Mouse (Mus musculus): ENCODE data around the gene Cacna2d4. TPM values are rescaled to one million over a fixed set of nuclear protein-coding genes. Genes with fewer than 3 reads are reported as not detected.
"Not testable (repeated sequence)": the region's sequence is repeated elsewhere in the genome, so short reads cannot be mapped to it uniquely, and the experiment has no call there.

Gene Cacna2d4
- polyA plus RNA-seq, 1 experiment from 2014 or later = 0.11 TPM

GRCm38 (mm10) chr6:119346257-119346656 lies 109.9 kb downstream of the Cacna2d4 start:
- ATAC-seq (ENCODE audit: insufficient number of reproducible peaks, low FRiP score, low TSS enrichment, low read depth) = no peak
- no peak overlapping the region for H3K9ac ChIP-seq
- H3K27me3 ChIP-seq = no peaks in the 10 kb centered on the region
- WGBS = 51% methylated on average over 10 of the region's 10 CpGs
- H3K4me1 ChIP-seq = no peaks in the 10 kb centered on the region
- H3K9me3 ChIP-seq (replicated peaks) = no peaks in the 10 kb centered on the region
- H3K36me3 ChIP-seq = no peaks in the 10 kb centered on the region
- H3K4me2 ChIP-seq (replicated peaks) = no peak overlapping the region
- H3K27ac ChIP-seq (replicated peaks) = no peak overlapping the region
- no peak overlapping the region for H3K4me3 ChIP-seq (replicated peaks)

- Histone ChIP-seq H3K4me3 (replicated peaks) (no peak overlapping the region), H3K27me3 (no peaks in the 10 kb centered on the region), H3K9me3 (replicated peaks) (no peaks in the 10 kb centered on the region), H3K9ac (no peak overlapping the region), H3K27ac (replicated peaks) (no peak overlapping the region), H3K4me2 (replicated peaks) (no peak overlapping the region), H3K4me1 (no peaks in the 10 kb centered on the region), H3K36me3 (0 out of 2 replicates have a peak, but pooled peaks cover 3% of the 10 kb centered on the region)
- no peak for ATAC-seq (ENCODE audit: insufficient number of reproducible peaks, low FRiP score, low TSS enrichment, low read depth)
- 80% methylated on average over 5 of the region's 5 CpGs for WGBS
Observed at GRCm38 (mm10) chr6:119347813-119348212, 111.5 kb downstream of the Cacna2d4 start.

- 0% methylated on average over 1 of the region's 1 CpGs for WGBS
- Histone ChIP-seq H3K27ac (replicated peaks) (no peak overlapping the region), H3K4me3 (replicated peaks) (no peak overlapping the region), H3K4me1 (no peaks in the 10 kb centered on the region), H3K9ac (no peak overlapping the region), H3K9me3 (replicated peaks) (no peaks in the 10 kb centered on the region), H3K27me3 (no peaks in the 10 kb centered on the region), H3K4me2 (replicated peaks) (no peak overlapping the region), H3K36me3 (peaks cover 6% of the 10 kb centered on the region)
- ATAC-seq (ENCODE audit: insufficient number of reproducible peaks, low FRiP score, low TSS enrichment, low read depth) = no peak
Observed at GRCm38 (mm10) chr6:119348234-119348633, 111.9 kb downstream of the Cacna2d4 start.

GRCm38 (mm10) chr6:119350703-119351198 lies 114.4 kb downstream of the Cacna2d4 start:
- Histone ChIP-seq H3K4me1 (no peaks in the 10 kb centered on the region), H3K4me2 (replicated peaks) (no peak overlapping the region), H3K9me3 (replicated peaks) (no peaks in the 10 kb centered on the region), H3K9ac (no peak overlapping the region), H3K27ac (replicated peaks) (no peak overlapping the region), H3K36me3 (peaks cover 27% of the 10 kb centered on the region), H3K4me3 (replicated peaks) (no peak overlapping the region), H3K27me3 (no peaks in the 10 kb centered on the region)
- 87% methylated on average over 9 of the region's 9 CpGs for WGBS
- no peak for ATAC-seq (ENCODE audit: insufficient number of reproducible peaks, low FRiP score, low TSS enrichment, low read depth)

GRCm38 (mm10) chr6:119351656-119352055 lies 115.3 kb downstream of the Cacna2d4 start:
- Histone ChIP-seq H3K9me3 (replicated peaks) (no peaks in the 10 kb centered on the region), H3K4me2 (replicated peaks) (no peak overlapping the region), H3K27ac (replicated peaks) (no peak overlapping the region), H3K4me3 (replicated peaks) (no peak overlapping the region), H3K9ac (no peak overlapping the region), H3K4me1 (no peaks in the 10 kb centered on the region), H3K27me3 (no peaks in the 10 kb centered on the region), H3K36me3 (peaks cover 36% of the 10 kb centered on the region)
- 83% methylated on average over 8 of the region's 8 CpGs for WGBS
- no peak for ATAC-seq (ENCODE audit: insufficient number of reproducible peaks, low FRiP score, low TSS enrichment, low read depth)

- no peak for ATAC-seq (ENCODE audit: insufficient number of reproducible peaks, low FRiP score, low TSS enrichment, low read depth)
- Histone ChIP-seq H3K9ac (no peak overlapping the region), H3K4me3 (replicated peaks) (no peak overlapping the region), H3K27ac (replicated peaks) (no peak overlapping the region), H3K36me3 (peaks cover 43% of the 10 kb centered on the region), H3K9me3 (replicated peaks) (no peaks in the 10 kb centered on the region), H3K27me3 (no peaks in the 10 kb centered on the region), H3K4me1 (no peaks in the 10 kb centered on the region), H3K4me2 (replicated peaks) (no peak overlapping the region)
- 80% methylated on average over 6 of the region's 6 CpGs for WGBS
Observed at GRCm38 (mm10) chr6:119352501-119352900, 116.2 kb downstream of the Cacna2d4 start.

- H3K9me3 ChIP-seq (replicated peaks) = no peaks in the 10 kb centered on the region
- no peak for ATAC-seq (ENCODE audit: insufficient number of reproducible peaks, low FRiP score, low TSS enrichment, low read depth)
- H3K36me3 ChIP-seq = peaks cover 79% of the 10 kb centered on the region
- no peaks in the 10 kb centered on the region for H3K4me1 ChIP-seq
- H3K4me3 ChIP-seq (replicated peaks) = no peak overlapping the region
- no peak overlapping the region for H3K9ac ChIP-seq
- H3K27ac ChIP-seq (replicated peaks) = no peak overlapping the region
- H3K4me2 ChIP-seq (replicated peaks) = no peak overlapping the region
- WGBS = 89% methylated on average over 8 of the region's 8 CpGs
- H3K27me3 ChIP-seq = no peaks in the 10 kb centered on the region
Observed at GRCm38 (mm10) chr6:119358020-119358571, 121.8 kb downstream of the Cacna2d4 start.

- H3K4me2 ChIP-seq (replicated peaks); H3K4me1 ChIP-seq; H3K9me3 ChIP-seq (replicated peaks); ATAC-seq (ENCODE audit: insufficient number of reproducible peaks, low FRiP score, low TSS enrichment, low read depth); H3K9ac ChIP-seq; H3K27ac ChIP-seq (replicated peaks); H3K4me3 ChIP-seq (replicated peaks); H3K27me3 ChIP-seq: not testable (repeated sequence)
- WGBS = 90% methylated on average over 6 of the region's 6 CpGs
- H3K36me3 ChIP-seq = peaks cover 72% of the 10 kb centered on the region
Observed at GRCm38 (mm10) chr6:119360250-119360649, 123.9 kb downstream of the Cacna2d4 start.

GRCm38 (mm10) chr6:119360925-119361702 lies 124.8 kb downstream of the Cacna2d4 start:
- Histone ChIP-seq H3K4me1 (no peaks in the 10 kb centered on the region), H3K27ac (replicated peaks) (no peak overlapping the region), H3K36me3 (peaks cover 69% of the 10 kb centered on the region), H3K9me3 (replicated peaks) (no peaks in the 10 kb centered on the region), H3K9ac (no peak overlapping the region), H3K27me3 (no peaks in the 10 kb centered on the region), H3K4me3 (replicated peaks) (no peak overlapping the region), H3K4me2 (replicated peaks) (no peak overlapping the region)
- ATAC-seq (ENCODE audit: insufficient number of reproducible peaks, low FRiP score, low TSS enrichment, low read depth) = no peak
- WGBS = 91% methylated on average over 3 of the region's 3 CpGs

- Histone ChIP-seq H3K27me3 (no peaks in the 10 kb centered on the region), H3K4me2 (replicated peaks) (no peak overlapping the region), H3K4me3 (replicated peaks) (no peak overlapping the region), H3K27ac (replicated peaks) (no peak overlapping the region), H3K9me3 (replicated peaks) (no peaks in the 10 kb centered on the region), H3K4me1 (no peaks in the 10 kb centered on the region), H3K9ac (no peak overlapping the region), H3K36me3 (peaks cover 54% of the 10 kb centered on the region)
- 88% methylated on average over 5 of the region's 5 CpGs for WGBS
- no peak for ATAC-seq (ENCODE audit: insufficient number of reproducible peaks, low FRiP score, low TSS enrichment, low read depth)
Observed at GRCm38 (mm10) chr6:119363593-119363992, 127.3 kb downstream of the Cacna2d4 start.

- H3K36me3 ChIP-seq = peaks cover 32% of the 10 kb centered on the region
Observed at GRCm38 (mm10) chr6:119366800-119367199, 130.5 kb downstream of the Cacna2d4 start.

More at GRCm38 (mm10) chr6:119366800-119367199, 130.5 kb downstream of the Cacna2d4 start:
- H3K9ac ChIP-seq; H3K4me3 ChIP-seq (replicated peaks); H3K9me3 ChIP-seq (replicated peaks); H3K27me3 ChIP-seq; H3K4me2 ChIP-seq (replicated peaks); H3K4me1 ChIP-seq; ATAC-seq (ENCODE audit: insufficient number of reproducible peaks, low FRiP score, low TSS enrichment, low read depth); H3K27ac ChIP-seq (replicated peaks): not testable (repeated sequence)
- 88% methylated on average over 4 of the region's 4 CpGs for WGBS

All from embryonic facial prominence, embryonic 15.5 days (tissue).